Mouse (Mus musculus): ENCODE results near the gene 9130213A22Rik. TPM values are rescaled to one million over a fixed set of nuclear protein-coding genes. Genes with fewer than 3 reads are reported as not detected.

Gene 9130213A22Rik
- polyA plus RNA-seq, 1 experiment from 2014 or later, result 0.36 TPM

DNA sequence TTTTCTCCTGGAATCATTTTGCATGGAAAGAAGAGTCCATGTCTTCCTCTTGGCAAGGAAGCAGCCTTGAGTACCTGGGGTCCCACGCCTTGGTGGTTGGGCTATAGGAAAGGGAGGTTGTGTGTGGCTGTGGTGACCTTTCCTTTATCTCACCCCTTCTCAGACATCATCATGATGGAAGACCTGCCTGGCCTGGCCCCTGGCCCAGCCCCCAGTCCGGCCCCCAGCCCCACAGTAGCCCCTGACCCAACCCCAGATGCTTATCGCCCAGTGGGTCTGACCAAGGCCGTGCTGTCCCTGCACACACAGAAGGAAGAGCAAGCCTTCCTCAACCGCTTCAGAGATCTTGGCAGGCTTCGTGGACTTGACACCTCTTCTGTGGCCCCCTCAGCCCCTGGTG lies 17.2 kb downstream of the 9130213A22Rik start:
- Histone ChIP-seq H3K27me3 (ENCODE audit: control insufficient read depth, insufficient read depth, low read depth, low read length) (no peaks in the 10 kb centered on the region), H3K9me3 (ENCODE audit: control insufficient read depth, low read length) (no peaks in the 10 kb centered on the region), H3K36me3 (ENCODE audit: control insufficient read depth, insufficient read depth, low read length) (peaks cover 81% of the 10 kb centered on the region), H3K4me2 (ENCODE audit: low read depth, low read length) (no peak overlapping the region), H3K9ac (ENCODE audit: low read length) (no peak overlapping the region), H3K4me3 (ENCODE audit: low read length) (no peak overlapping the region), H3K27ac (ENCODE audit: low read length) (no peak overlapping the region), H3K4me1 (replicated peaks; ENCODE audit: control insufficient read depth, insufficient read depth, low read length) (peaks cover 15% of the 10 kb centered on the region)
- ATAC-seq (ENCODE audit: low read depth), result no peak
- 73% methylated on average over 6 of the region's 6 CpGs for WGBS

DNA sequence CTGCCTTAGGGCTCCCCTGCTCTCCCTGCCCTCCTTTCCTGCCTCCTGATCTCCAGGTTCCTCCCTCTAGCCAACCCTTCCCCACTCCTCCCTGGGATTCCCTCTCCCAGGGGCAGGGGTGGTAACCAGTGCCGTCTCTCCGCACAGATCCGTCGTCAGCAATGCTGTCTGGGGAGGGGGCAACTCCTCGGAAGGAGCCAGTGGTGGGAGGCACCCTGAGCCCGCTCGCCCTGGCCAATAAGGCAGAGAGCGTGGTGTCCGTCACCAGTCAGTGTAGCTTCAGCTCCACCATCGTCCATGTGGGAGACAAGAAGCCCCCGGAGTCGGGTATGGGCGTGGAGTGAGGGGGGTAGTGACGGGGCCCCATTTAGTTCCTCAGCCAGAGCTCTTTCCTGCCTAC lies 17.9 kb downstream of the 9130213A22Rik start:
- Histone ChIP-seq H3K27ac (ENCODE audit: low read length) (no peak overlapping the region), H3K9me3 (ENCODE audit: control insufficient read depth, low read length) (no peaks in the 10 kb centered on the region), H3K36me3 (ENCODE audit: control insufficient read depth, insufficient read depth, low read length) (peaks cover 79% of the 10 kb centered on the region), H3K9ac (ENCODE audit: low read length) (no peak overlapping the region), H3K27me3 (ENCODE audit: control insufficient read depth, insufficient read depth, low read depth, low read length) (no peaks in the 10 kb centered on the region), H3K4me3 (ENCODE audit: low read length) (no peak overlapping the region), H3K4me2 (ENCODE audit: low read depth, low read length) (no peak overlapping the region), H3K4me1 (replicated peaks; ENCODE audit: control insufficient read depth, insufficient read depth, low read length) (peaks cover 17% of the 10 kb centered on the region)
- 86% methylated on average over 14 of the region's 14 CpGs for WGBS
- ATAC-seq (ENCODE audit: low read depth), result no peak

- Histone ChIP-seq H3K9ac (ENCODE audit: low read length) (no peak overlapping the region), H3K4me3 (ENCODE audit: low read length) (no peak overlapping the region), H3K4me2 (ENCODE audit: low read depth, low read length) (no peak overlapping the region), H3K36me3 (ENCODE audit: control insufficient read depth, insufficient read depth, low read length) (peaks cover 73% of the 10 kb centered on the region), H3K4me1 (replicated peaks; ENCODE audit: control insufficient read depth, insufficient read depth, low read length) (peaks cover 19% of the 10 kb centered on the region), H3K27me3 (ENCODE audit: control insufficient read depth, insufficient read depth, low read depth, low read length) (no peaks in the 10 kb centered on the region), H3K27ac (ENCODE audit: low read length) (no peak overlapping the region), H3K9me3 (ENCODE audit: control insufficient read depth, low read length) (no peaks in the 10 kb centered on the region)
- WGBS, result 89% methylated on average over 15 of the region's 15 CpGs
- no peak for ATAC-seq (ENCODE audit: low read depth)
Measured at GRCm38 (mm10) chr11:69103531-69104435, 18.6 kb downstream of the 9130213A22Rik start.

- Histone ChIP-seq H3K4me1 (replicated peaks; ENCODE audit: control insufficient read depth, insufficient read depth, low read length) (peaks cover 25% of the 10 kb centered on the region), H3K4me3 (ENCODE audit: low read length) (no peak overlapping the region), H3K27ac (ENCODE audit: low read length) (no peak overlapping the region), H3K27me3 (ENCODE audit: control insufficient read depth, insufficient read depth, low read depth, low read length) (no peaks in the 10 kb centered on the region), H3K9me3 (ENCODE audit: control insufficient read depth, low read length) (no peaks in the 10 kb centered on the region), H3K9ac (ENCODE audit: low read length) (no peak overlapping the region), H3K4me2 (ENCODE audit: low read depth, low read length) (no peak overlapping the region), H3K36me3 (ENCODE audit: control insufficient read depth, insufficient read depth, low read length) (peaks cover 67% of the 10 kb centered on the region)
- 95% methylated on average over 14 of the region's 14 CpGs for WGBS
- no peak for ATAC-seq (ENCODE audit: low read depth)
Measured at GRCm38 (mm10) chr11:69103121-69103520, 19.3 kb downstream of the 9130213A22Rik start.

DNA sequence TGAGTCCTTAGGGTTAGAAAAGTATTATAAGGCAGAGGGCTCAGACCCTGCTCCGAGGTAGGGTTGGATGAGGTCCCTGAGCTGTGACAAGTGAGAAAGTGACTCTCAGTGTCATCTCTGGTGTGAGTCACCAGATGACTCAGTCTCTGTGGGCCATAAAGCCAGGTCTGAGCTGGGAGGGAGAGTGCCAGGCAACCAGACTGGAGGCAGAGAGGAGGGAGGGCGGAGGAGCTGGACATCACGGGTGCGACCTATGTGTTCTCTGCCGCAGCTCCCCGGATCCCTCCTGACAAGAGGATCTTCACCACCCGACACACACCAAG lies 20.0 kb downstream of the 9130213A22Rik start:
- no peaks in the 10 kb centered on the region for H3K27me3 ChIP-seq (ENCODE audit: control insufficient read depth, insufficient read depth, low read depth, low read length)
- no peak for ATAC-seq (ENCODE audit: low read depth)
- no peak overlapping the region for H3K4me2 ChIP-seq (ENCODE audit: low read depth, low read length)
- no peak overlapping the region for H3K4me3 ChIP-seq (ENCODE audit: low read length)
- peaks cover 31% of the 10 kb centered on the region for H3K4me1 ChIP-seq (replicated peaks; ENCODE audit: control insufficient read depth, insufficient read depth, low read length)
- 90% methylated on average over 7 of the region's 7 CpGs for WGBS
- peaks cover 61% of the 10 kb centered on the region for H3K36me3 ChIP-seq (ENCODE audit: control insufficient read depth, insufficient read depth, low read length)
- no peak overlapping the region for H3K9ac ChIP-seq (ENCODE audit: low read length)
- no peaks in the 10 kb centered on the region for H3K9me3 ChIP-seq (ENCODE audit: control insufficient read depth, low read length)
- no peak overlapping the region for H3K27ac ChIP-seq (ENCODE audit: low read length)

DNA sequence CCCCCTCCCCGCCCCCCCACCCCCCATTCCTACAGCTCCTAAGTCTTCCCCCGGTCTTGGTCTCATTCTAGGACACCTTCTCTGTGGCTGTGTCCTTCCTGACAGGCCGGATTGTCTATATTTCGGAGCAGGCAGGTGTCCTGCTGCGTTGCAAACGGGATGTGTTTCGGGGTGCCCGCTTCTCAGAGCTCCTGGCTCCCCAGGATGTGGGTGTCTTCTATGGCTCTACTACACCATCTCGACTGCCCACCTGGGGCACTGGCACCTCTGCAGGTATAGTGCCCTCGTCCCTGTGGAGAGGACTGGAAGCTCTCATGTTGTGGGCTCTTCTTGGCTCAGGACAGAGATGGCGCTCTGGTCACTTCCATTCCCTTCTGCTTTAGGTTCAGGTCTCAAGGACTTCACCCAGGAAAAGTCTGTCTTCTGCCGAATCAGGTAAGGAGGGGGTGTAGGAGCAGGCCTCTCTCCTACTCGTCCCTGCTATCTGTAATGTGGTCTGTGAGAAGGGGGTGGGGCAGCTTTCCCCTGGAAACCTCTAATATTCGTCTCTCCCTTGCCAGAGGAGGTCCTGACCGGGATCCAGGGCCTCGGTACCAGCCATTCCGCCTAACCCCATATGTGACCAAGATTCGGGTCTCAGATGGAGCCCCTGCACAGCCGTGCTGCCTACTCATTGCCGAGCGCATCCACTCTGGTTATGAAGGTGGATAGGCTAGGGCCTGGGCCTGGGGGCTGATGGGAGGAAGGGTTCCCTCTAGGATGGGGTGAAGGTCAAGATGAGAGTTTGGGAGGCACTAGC lies 20.6 kb downstream of the 9130213A22Rik start:
- no peak overlapping the region for H3K4me3 ChIP-seq (ENCODE audit: low read length)
- H3K4me1 ChIP-seq (replicated peaks; ENCODE audit: control insufficient read depth, insufficient read depth, low read length), result peaks cover 31% of the 10 kb centered on the region
- H3K27ac ChIP-seq (ENCODE audit: low read length), result no peak overlapping the region
- no peaks in the 10 kb centered on the region for H3K9me3 ChIP-seq (ENCODE audit: control insufficient read depth, low read length)
- H3K4me2 ChIP-seq (ENCODE audit: low read depth, low read length), result no peak overlapping the region
- ATAC-seq (ENCODE audit: low read depth), result no peak
- peaks cover 57% of the 10 kb centered on the region for H3K36me3 ChIP-seq (ENCODE audit: control insufficient read depth, insufficient read depth, low read length)
- no peak overlapping the region for H3K9ac ChIP-seq (ENCODE audit: low read length)
- WGBS, result 87% methylated on average over 21 of the region's 21 CpGs
- H3K27me3 ChIP-seq (ENCODE audit: control insufficient read depth, insufficient read depth, low read depth, low read length), result no peaks in the 10 kb centered on the region

DNA sequence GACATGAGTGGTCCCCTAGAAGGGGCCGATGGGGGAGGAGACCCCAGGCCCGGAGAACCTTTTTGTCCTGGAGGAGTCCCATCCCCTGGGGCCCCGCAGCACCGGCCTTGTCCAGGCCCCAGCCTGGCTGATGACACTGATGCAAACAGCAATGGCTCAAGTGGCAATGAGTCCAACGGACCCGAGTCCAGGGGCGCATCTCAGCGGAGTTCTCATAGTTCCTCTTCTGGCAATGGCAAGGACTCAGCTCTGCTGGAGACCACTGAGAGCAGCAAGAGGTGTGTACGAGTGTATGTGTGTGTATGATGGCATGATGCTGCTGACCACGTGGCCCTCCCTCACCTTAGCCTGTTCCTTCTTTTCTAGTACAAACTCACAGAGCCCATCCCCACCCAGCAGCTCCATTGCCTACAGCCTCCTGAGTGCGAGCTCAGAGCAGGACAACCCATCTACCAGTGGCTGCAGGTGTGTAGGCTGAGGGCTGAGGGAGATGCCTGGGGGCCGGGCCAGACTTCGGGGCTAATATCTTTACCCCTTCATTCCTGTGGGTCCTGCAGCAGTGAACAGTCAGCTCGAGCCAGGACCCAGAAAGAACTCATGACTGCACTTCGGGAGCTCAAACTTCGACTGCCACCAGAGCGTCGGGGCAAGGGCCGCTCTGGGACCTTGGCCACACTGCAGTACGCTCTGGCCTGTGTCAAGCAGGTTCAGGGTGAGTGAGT lies 21.6 kb downstream of the 9130213A22Rik start:
- no peaks in the 10 kb centered on the region for H3K27me3 ChIP-seq (ENCODE audit: control insufficient read depth, insufficient read depth, low read depth, low read length)
- no peak overlapping the region; the same call in 1 of the 2 replicates for H3K4me3 ChIP-seq (ENCODE audit: low read length)
- H3K36me3 ChIP-seq (ENCODE audit: control insufficient read depth, insufficient read depth, low read length), result peaks cover 50% of the 10 kb centered on the region
- 86% methylated on average over 20 of the region's 20 CpGs for WGBS
- H3K27ac ChIP-seq (ENCODE audit: low read length), result no peak overlapping the region
- no peak overlapping the region for H3K9ac ChIP-seq (ENCODE audit: low read length)
- peak overlapping the region; percentile 96; the same call in 1 of the 2 replicates for H3K4me2 ChIP-seq (ENCODE audit: low read depth, low read length)
- H3K4me1 ChIP-seq (replicated peaks; ENCODE audit: control insufficient read depth, insufficient read depth, low read length), result peaks cover 31% of the 10 kb centered on the region
- ATAC-seq (ENCODE audit: low read depth), result no peak
- H3K9me3 ChIP-seq (ENCODE audit: control insufficient read depth, low read length), result no peaks in the 10 kb centered on the region

DNA sequence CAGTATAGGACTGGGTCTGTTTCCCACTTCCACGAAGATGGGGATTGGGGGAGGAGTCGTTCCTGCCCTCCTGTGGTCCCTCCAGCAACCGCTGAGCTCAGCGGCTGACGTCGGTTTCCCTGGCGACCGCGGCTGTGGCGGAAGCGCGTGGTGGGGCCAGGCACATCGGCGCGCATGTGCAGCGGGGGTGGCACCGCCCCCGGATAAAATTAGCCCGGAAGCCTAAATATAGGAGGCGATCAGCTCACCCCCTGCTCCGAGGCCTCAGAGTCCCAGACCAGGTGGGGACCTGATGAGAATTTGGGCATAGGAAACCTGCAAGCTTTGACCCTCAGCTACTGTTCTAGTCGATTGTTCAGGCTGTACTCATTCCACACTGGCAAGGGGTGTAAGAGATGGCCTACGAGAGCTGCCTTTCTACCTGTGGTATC lies 22.5 kb downstream of the 9130213A22Rik start:
- Histone ChIP-seq H3K27ac (ENCODE audit: low read length) (peak overlapping the region; percentile 98), H3K4me2 (ENCODE audit: low read depth, low read length) (peak overlapping the region; percentile 96), H3K4me3 (ENCODE audit: low read length) (peak overlapping the region; percentile 68), H3K27me3 (ENCODE audit: control insufficient read depth, insufficient read depth, low read depth, low read length) (no peaks in the 10 kb centered on the region), H3K36me3 (ENCODE audit: control insufficient read depth, insufficient read depth, low read length) (peaks cover 42% of the 10 kb centered on the region), H3K9ac (ENCODE audit: low read length) (peak overlapping the region; percentile 78), H3K4me1 (replicated peaks; ENCODE audit: control insufficient read depth, insufficient read depth, low read length) (peaks cover 31% of the 10 kb centered on the region), H3K9me3 (ENCODE audit: control insufficient read depth, low read length) (no peaks in the 10 kb centered on the region)
- peak; percentile 6 for ATAC-seq (ENCODE audit: low read depth)
- WGBS, result 1% methylated on average over 23 of the region's 23 CpGs
